Mouse (Mus musculus): ENCODE measurements around the gene Mpzl2. TPM values are rescaled to one million over a fixed set of nuclear protein-coding genes. Genes with fewer than 3 reads are reported as not detected.
"Not testable (repeated sequence)": the region's sequence is repeated elsewhere in the genome, so short reads cannot be mapped to it uniquely, and the experiment has no call there.

Gene Mpzl2
- total RNA-seq, 2 experiments from 2014 or later, result 8.3 to 10.4 TPM

DNA sequence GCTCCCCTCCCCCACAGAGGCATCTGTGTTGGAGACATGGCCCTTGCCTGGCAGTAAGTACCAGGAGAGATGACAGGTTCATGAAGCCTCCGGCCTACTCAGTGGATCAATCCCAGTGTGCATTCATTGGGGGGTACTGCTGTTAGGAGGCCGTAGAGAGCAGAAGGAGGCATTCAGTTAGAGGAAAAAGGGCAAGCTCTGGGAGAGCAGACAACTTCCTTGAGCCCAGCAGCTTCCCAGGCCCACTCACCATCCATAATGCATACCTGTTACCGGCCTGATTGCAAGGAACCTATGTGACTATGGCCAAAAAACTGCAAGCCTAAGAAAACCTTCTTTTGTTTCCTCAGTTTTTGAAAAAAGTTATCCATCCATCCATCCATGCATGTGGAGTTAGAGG, 5.1 kb upstream of the Mpzl2 start:
- no peak for DNase-seq

- DNase-seq, result not testable (repeated sequence)
Observed at GRCm38 (mm10) chr9:45037803-45038202, 1.8 kb upstream of the Mpzl2 start.

- DNase-seq, result peak in 1 of 2 experiments; percentile 45
Observed at GRCm38 (mm10) chr9:45040066-45040845, 657 bp downstream of the Mpzl2 start.

DNA sequence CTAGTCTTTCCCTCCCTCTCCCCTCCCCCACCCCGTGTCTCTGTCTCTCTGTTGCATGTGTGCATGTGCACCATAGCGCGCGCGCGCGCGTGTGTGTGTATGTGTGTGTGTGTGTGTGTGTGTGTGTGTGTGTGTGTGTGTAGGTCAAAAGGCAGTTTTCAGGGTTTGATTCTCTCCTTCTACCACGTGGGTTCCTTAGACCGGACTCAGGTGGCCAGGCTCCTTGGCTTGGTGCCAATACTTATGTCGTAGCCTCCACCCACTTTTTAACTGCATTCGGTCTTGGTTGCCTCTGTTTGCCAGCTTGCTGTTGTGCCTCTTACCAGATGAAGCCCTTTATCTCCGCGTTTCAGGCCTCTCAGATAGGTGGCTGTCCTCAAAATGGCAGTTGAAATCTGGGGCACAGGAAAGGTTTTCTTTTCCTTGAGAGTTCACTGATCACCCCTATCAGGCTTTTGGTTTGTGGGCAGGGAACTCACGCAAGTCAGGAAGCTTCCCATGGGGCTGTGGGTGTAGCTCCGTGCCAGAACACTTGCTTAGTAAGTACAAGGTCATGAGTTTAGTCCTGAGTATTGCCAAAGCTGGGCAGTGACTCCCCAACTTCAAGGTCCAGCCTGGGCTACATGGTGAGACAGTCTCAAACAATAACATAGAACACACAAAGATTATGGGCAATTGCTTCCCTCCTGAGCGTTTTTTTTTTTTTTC, 1.7 kb downstream of the Mpzl2 start:
- peak in 1 of 2 experiments; percentile 30 for DNase-seq

DNA sequence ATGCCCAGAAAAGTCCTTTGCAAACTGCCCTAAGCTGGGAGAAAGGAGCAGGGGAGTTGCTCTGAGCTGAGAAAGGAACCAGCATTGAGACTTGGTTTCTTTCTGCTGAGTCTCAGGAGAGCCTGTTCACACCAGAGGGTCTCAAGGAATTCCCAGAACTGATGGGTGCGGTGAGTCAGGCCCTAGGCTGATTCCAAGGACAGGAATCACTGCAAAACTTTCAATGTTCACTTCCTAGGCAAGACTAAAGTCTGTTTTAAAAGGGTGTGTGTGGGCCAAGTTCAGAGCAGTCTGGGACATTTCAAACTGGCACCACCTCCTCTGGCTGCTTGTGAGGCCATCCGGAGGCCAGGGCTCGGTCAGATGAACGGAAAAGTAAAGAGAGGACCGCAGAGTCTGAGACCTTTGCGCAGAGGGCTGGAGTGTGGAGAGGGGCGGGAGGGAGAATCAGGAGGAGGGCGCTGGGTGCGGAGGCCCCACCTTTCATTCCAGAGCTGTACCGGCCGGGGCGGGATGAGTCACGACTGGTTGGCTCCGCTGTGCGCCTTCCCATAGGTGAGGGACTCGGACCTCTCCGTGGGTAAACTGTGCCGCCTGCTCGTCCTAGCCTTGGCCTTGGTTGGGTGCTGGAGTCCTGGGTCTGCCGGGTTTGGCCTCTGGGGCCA, 2.6 kb downstream of the Mpzl2 start:
- DNase-seq, result peak; percentile 72 to 81

DNA sequence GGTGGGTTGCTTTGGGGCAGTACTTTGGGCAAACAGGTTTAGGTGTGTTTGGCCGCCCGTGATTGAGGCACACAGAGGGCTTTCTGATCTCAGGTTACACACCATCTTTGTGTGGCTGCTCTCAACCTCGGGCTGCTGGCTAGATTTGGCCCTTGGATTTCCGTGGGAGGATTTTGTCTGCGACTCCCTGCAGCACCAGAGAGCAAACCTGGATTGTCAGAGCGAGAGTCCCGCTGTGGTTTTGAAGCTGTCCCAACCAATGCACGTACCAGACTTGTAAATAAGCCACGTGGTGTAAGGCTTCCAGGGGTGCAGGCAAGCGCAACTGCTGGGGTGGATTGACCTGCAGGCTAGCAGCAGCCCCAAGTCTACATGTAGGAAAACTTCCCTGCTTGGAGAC, 3.3 kb downstream of the Mpzl2 start:
- peak in 1 of 2 experiments; percentile 18 for DNase-seq

- DNase-seq, result no peak
Observed at GRCm38 (mm10) chr9:45046973-45047372, 7.4 kb downstream of the Mpzl2 start.

GRCm38 (mm10) chr9:45048511-45048910, 8.9 kb downstream of the Mpzl2 start:
- DNase-seq, result peak in 1 of 2 experiments; percentile 18

GRCm38 (mm10) chr9:45049731-45050130, 10.1 kb downstream of the Mpzl2 start:
- no peak for DNase-seq

- DNase-seq, result no peak
Observed at GRCm38 (mm10) chr9:45050301-45050700, 10.7 kb downstream of the Mpzl2 start.

DNA sequence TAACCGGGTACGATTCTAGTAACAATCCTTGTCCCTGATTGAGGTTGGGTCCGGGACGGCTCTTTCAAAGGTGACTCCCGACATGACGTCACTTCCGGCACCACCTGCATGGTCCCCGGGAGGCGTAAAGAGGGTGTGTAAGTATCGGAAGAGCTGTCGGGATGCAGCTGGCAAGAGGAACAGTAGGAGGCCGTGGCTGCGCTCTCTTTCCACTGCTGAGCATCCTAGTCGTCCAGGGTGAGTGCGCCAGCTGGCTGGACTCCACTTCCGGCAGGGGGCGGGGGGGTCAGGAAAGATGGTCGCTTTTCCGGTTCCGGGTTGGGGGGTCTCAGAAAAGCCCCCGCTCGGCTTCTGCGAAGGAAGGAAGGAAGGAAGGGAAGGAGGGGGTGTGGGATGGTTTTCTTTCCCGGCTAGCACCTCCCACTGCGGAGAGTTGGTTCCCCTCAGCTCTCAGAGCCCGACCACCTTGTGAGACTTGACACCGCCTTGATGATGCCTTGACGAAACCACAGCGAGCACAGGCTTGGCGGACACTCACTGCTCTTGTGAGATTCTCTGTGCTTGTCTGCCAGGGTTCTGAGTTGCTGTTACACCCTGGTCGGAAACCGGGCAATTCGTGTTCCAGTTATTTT, 15.6 kb downstream of the Mpzl2 start, which contains the start of gene Mpzl3:
TSS of gene Mpzl3 (plus strand) at position 105 of the 632 bp plus-strand sequence.
- peak; percentile 79 to 89 for DNase-seq

DNA sequence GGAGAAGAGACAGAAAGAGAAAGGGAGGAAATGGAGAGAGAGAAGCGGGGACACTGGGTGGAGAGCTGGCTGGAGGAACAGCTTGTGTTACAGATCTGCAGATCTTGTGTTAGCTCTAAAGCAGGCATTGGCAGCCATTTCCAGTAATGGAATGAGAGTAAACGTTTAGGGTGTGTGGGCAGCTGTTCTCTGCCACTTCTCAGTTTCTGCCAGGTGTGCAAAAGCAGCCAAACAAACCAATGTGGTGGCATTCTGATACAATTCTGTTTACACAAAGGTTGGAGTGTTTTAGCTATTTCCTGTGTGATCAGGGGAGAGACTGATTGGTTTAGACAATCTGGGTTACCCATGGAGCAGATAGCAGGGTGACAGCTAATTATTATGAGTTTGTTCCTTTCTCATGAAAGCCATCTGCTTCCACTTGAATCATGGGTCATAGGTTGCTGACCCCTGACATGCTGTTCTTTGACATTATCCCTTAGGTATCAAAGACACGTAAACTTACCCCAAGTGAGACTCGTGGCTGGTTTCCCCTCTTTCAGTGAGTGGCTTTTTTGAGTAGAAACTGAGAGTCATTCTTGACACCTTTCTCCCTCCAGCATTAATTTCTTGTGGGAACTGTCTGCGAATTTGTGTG, 18.8 kb downstream of the Mpzl2 start:
- no peak for DNase-seq

DNA sequence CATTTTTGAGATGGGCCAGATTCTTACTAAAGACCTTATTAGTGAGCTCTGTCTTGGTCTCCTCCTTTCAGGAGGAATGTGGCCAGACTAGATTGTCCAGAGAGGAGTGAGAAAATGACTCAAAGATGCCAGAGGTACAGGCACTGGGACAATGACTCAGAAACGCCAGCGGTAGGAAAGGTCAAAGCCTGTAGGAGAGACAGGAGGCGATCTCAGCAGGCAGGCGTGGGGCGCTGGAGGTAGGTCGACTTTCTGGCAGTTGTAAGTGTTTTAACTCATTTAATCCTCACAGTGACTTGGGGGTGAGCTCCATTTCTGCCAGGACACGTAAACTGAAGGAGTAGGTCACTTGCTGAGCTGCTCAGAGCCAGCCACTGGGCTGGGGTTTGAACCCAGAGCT, 20.6 kb downstream of the Mpzl2 start:
- DNase-seq, result peak; percentile 49 to 51

DNA sequence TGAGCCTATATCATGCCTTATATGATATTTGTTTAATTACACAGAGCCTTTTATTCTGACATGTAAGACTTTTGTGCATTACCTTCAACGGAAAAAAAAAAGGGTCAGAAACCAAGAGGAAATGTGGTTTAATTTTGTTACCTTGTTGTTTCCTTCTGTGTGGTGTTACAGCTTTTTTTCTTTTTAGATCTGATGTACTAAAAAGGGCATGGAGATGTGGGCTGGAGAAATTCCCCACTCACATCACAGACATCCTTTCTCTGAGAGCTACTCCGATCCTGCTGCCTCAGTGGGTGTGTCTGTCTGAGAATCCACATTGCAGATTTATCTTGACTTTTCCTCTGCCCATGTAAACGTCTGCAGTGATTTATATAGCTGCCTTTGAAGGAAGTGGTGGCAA, 23.1 kb downstream of the Mpzl2 start:
- no peak for DNase-seq

DNA sequence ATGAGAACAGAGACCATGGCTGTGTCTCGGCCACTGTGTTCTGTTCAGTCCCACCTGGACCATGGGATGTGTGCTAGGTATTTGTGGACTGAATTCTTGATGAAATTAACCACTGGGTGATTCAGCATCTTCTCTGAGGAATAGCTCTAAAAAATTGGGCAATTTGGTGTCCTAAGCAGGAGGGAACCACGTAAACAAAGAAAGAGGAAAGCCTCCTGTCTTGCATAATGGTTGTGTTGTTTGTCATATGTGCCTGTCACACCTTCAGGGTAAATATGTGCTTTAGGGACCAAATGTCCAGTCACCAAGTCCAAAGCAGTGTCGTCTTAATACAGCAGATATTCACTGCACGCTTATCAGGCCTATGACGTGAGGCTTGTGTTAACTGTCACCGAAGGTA, 24.8 kb downstream of the Mpzl2 start:
- DNase-seq, result no peak

DNA sequence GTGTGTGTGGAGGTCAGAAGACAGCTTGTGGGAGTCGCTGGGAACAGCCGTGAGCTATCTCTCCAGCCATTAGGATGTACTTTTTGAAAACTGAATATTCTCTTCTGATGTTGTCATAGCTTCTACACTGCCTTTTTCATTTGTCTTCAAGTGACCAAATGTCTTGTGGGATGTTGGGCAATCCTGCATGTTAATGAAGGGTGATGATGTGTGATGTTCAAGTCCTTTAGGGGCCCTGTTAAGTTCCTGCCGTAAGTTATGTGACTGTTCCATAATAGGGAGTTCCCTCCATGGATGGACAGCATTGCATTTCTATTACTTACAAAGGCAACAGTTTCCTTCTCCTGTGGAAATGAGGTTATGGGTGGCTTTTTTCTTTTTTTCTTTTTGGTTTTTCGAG, 27.1 kb downstream of the Mpzl2 start:
- no peak for DNase-seq

GRCm38 (mm10) chr9:45071800-45072199, 32.2 kb downstream of the Mpzl2 start:
- no peak for DNase-seq

GRCm38 (mm10) chr9:45077859-45078258, 38.3 kb downstream of the Mpzl2 start:
- no peak for DNase-seq

DNA sequence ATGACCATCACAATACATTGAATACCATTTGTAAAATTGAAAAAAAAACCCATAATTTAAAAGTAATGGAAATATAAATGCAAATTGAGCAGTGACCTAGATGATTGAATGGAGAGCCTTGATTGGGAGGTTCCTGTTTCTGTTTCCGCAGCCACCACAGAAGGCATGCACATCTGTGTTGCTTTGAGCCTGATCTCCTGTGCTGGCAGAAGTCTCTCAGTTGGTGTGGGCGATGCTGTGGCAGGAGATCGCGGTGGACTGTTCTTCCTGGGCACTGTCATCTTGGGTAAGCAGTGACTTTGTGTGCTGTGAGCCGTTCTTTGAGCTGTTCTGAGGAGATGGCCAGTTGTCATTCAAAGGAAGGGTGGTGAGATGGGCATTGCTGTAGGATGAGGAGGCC, 39.4 kb downstream of the Mpzl2 start, which contains the start of gene Jaml:
TSS of gene Jaml (plus strand) at position 173 of the 400 bp plus-strand sequence.
- DNase-seq, result no peak

DNA sequence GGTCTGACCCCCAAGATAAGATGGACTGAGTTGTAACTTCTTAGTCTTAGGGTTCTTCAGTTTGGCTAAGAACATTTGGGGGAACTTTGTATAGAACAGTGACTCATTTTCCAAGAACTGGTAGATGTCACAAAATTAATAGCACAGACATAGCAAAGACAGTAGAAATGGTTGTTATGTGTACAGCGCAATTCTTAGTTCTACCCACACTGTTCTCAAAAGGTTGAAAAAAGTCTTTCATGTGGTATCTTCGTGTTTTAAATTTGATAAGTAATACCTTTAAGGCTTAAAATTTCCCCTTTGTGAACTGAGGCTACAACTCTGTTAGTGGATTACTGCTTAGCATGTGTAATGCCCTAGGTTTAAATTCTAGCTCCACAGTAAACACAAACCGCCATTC, 43.5 kb downstream of the Mpzl2 start:
- DNase-seq, result no peak

GRCm38 (mm10) chr9:45084556-45084955, 45.0 kb downstream of the Mpzl2 start:
- no peak for DNase-seq

Data from adrenal gland, postnatal 36 days (tissue).